In genomic region chr13:102865494-102865893, GRCm38 (mm10) we compare ENCODE assay signal across 10 mouse cellular contexts.
DNase-seq lines count a peak whose midpoint lies in the region; ATAC-seq and TF ChIP-seq lines count a peak whose summit lies in the region.
"Had no signal": no experiment of that assay in that cellular context is flagged by ENCODE, and none has a peak within 500 bp of the region (broad histone marks: within the 10 kb centered on the region; RNA-seq: fewer than 3 reads in every experiment).

No protein-coding gene starts in this region.

- 39% methylated on average over 3 of the region's 3 CpGs for WGBS in kidney, embryonic 14.5 days
- 75% methylated on average over 3 of the region's 3 CpGs for WGBS in midbrain, embryonic 14.5 days
- 75% methylated on average over 3 of the region's 3 CpGs for WGBS in midbrain, embryonic 11.5 days
- 38% methylated on average over 3 of the region's 3 CpGs for WGBS in stomach, embryonic 15.5 days

- peaks cover 9% of the 10 kb centered on the region; the same call in 1 of the 2 replicates for H3K9me3 ChIP-seq in kidney, embryonic 14.5 days (ENCODE audit: control insufficient read depth, low read length)
- 0 out of 2 replicates have a peak, but pooled peaks cover 6% of the 10 kb centered on the region for H3K9me3 ChIP-seq in midbrain, embryonic 14.5 days (ENCODE audit: control insufficient read depth, low read length)
- peaks cover 8% of the 10 kb centered on the region; the same call in 1 of the 2 replicates for H3K9me3 ChIP-seq in midbrain, embryonic 11.5 days (ENCODE audit: control insufficient read depth, low read length)
- no peaks in the 10 kb centered on the region for H3K9me3 ChIP-seq in stomach, embryonic 15.5 days

- no peaks in the 10 kb centered on the region for H3K27me3 ChIP-seq in kidney, embryonic 14.5 days (ENCODE audit: control insufficient read depth, insufficient read depth, low read length)
- H3K27me3 ChIP-seq in midbrain, embryonic 14.5 days (ENCODE audit: control insufficient read depth, insufficient read depth, low read length), result no peaks in the 10 kb centered on the region
- H3K27me3 ChIP-seq in midbrain, embryonic 11.5 days (ENCODE audit: control insufficient read depth, insufficient read depth, low read length), result no peaks in the 10 kb centered on the region
- no peaks in the 10 kb centered on the region for H3K27me3 ChIP-seq in stomach, embryonic 15.5 days (replicated peaks)

- intact Hi-C loops in gastrocnemius, adult 2 months (cut with DNase I), result no loop called here

- peaks cover 11% of the 10 kb centered on the region for H3K4me1 ChIP-seq in kidney, embryonic 14.5 days (ENCODE audit: control insufficient read depth, insufficient read depth, low read length)
- H3K4me1 ChIP-seq in midbrain, embryonic 14.5 days (ENCODE audit: control insufficient read depth, insufficient read depth, low read length), result no peaks in the 10 kb centered on the region
- no peaks in the 10 kb centered on the region for H3K4me1 ChIP-seq in midbrain, embryonic 11.5 days (ENCODE audit: control insufficient read depth, insufficient read depth, low read length)
- peaks cover 17% of the 10 kb centered on the region for H3K4me1 ChIP-seq in stomach, embryonic 15.5 days

- no peaks in the 10 kb centered on the region for H3K36me3 ChIP-seq in kidney, embryonic 14.5 days (ENCODE audit: control insufficient read depth, insufficient read depth, low read length)
- H3K36me3 ChIP-seq in midbrain, embryonic 14.5 days (ENCODE audit: control insufficient read depth, insufficient read depth, low read length), result no peaks in the 10 kb centered on the region
- no peaks in the 10 kb centered on the region for H3K36me3 ChIP-seq in midbrain, embryonic 11.5 days (ENCODE audit: control insufficient read depth, insufficient read depth, low read length)
- H3K36me3 ChIP-seq in stomach, embryonic 15.5 days, result no peaks in the 10 kb centered on the region

- no peak overlapping the region for H3K4me2 ChIP-seq in kidney, embryonic 14.5 days (replicated peaks; ENCODE audit: low read depth, low read length)
- no peak overlapping the region for H3K4me2 ChIP-seq in midbrain, embryonic 14.5 days (ENCODE audit: low read length)
- no peak overlapping the region for H3K4me2 ChIP-seq in midbrain, embryonic 11.5 days
- no peak overlapping the region for H3K4me2 ChIP-seq in stomach, embryonic 15.5 days

- peak overlapping the region; percentile 59 for H3K27ac ChIP-seq in gastrocnemius, adult 2 months
- peak overlapping the region; percentile 80 for H3K27ac ChIP-seq in kidney, embryonic 14.5 days (ENCODE audit: low read depth, low read length)
- peak overlapping the region; percentile 42; the same call in 1 of the 2 replicates for H3K27ac ChIP-seq in midbrain, embryonic 14.5 days (replicated peaks; ENCODE audit: low read depth, low read length)
- no peak overlapping the region for H3K27ac ChIP-seq in midbrain, embryonic 11.5 days (ENCODE audit: low read depth, low read length)
- H3K27ac ChIP-seq in stomach, embryonic 15.5 days, result peak overlapping the region; percentile 80
- H3K27ac ChIP-seq: liver, embryonic 14.5 days had no signal

- H3K4me3 ChIP-seq in gastrocnemius, adult 2 months, result no peak overlapping the region
- no peak overlapping the region for H3K4me3 ChIP-seq in kidney, embryonic 14.5 days (ENCODE audit: low read length)
- H3K4me3 ChIP-seq in midbrain, embryonic 14.5 days (replicated peaks; ENCODE audit: low read depth, low read length), result no peak overlapping the region
- H3K4me3 ChIP-seq in midbrain, embryonic 11.5 days (ENCODE audit: low read depth, low read length), result no peak overlapping the region
- H3K4me3 ChIP-seq in stomach, embryonic 15.5 days (replicated peaks), result no peak overlapping the region

- DNase-seq in gastrocnemius, adult 2 months, result no peak
- no peak for DNase-seq in gastrocnemius, adult 8-10 months (ENCODE audit: low spot score in 2 of 2)
- no peak for DNase-seq in kidney, postnatal 14 days
- no peak for DNase-seq in midbrain, embryonic 14.5 days
- DNase-seq in midbrain, embryonic 11.5 days (ENCODE audit: low spot score, missing footprints), result no peak
- DNase-seq: kidney, adult 8-10 months had no signal

- TF ChIP-seq CTCF in gastrocnemius, adult 2 months (IDR thresholded peaks at IDR 0.05), result no peak

- H3K9ac ChIP-seq in kidney, embryonic 14.5 days (ENCODE audit: low read depth, low read length), result no peak overlapping the region
- no peak overlapping the region for H3K9ac ChIP-seq in midbrain, embryonic 14.5 days (replicated peaks; ENCODE audit: low read length)
- H3K9ac ChIP-seq in midbrain, embryonic 11.5 days (ENCODE audit: low read length), result no peak overlapping the region
- no peak overlapping the region for H3K9ac ChIP-seq in stomach, embryonic 15.5 days
- H3K9ac ChIP-seq: liver, embryonic 14.5 days had no signal

- no peak; the same call in 1 of the 2 replicates for ATAC-seq in kidney, embryonic 14.5 days (ENCODE audit: low FRiP score, low TSS enrichment)
- ATAC-seq in midbrain, embryonic 14.5 days (ENCODE audit: low FRiP score, low TSS enrichment), result no peak
- no peak for ATAC-seq in midbrain, embryonic 11.5 days (ENCODE audit: low FRiP score)
- no peak for ATAC-seq in stomach, embryonic 15.5 days (ENCODE audit: insufficient read depth, low FRiP score, low read depth)
- no peak for ATAC-seq in activated CD4-positive, CD25-positive, alpha-beta regulatory T cell, adult 4 months
